Mouse (Mus musculus): ENCODE measurements around the gene Cinp.

Cinp gene

DNA sequence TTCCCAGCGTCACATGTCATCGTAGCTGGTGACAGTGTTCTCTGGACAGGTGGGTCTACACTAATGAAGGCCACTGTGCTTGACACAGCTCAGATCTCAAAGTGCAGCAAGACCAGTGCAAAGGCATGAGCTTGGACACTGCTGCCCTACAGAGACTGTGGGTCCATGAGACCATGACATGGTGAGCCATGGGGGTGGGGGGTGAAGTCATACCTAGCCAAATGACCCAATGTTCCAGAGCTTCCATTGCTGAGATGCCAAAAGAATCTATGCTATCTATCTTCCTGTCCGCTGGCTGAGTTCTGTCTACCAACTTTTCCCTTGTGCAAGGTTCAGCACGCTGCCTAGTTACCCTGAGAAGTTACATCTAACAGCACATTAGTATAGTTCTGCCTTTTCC, 60.0 kb downstream of the Cinp start:
- no peak for DNase-seq

All from cerebellum, adult 8-10 months (tissue).